Comparison of ENCODE assay signal across 8 mouse cellular contexts in genomic region chr9:65128123-65128815, GRCm38 (mm10). TPM values are rescaled to one million over a fixed set of nuclear protein-coding genes. Genes with fewer than 3 reads are reported as not detected.
DNase-seq lines count a peak whose midpoint lies in the region; ATAC-seq lines count a peak whose summit lies in the region.

No protein-coding gene starts in this region.

- WGBS in forebrain, embryonic 11.5 days = 9% methylated on average over 25 of the region's 25 CpGs

- no peak overlapping the region for H3K9ac ChIP-seq in forebrain, embryonic 11.5 days (ENCODE audit: low read length)

- no peaks in the 10 kb centered on the region for H3K36me3 ChIP-seq in forebrain, embryonic 11.5 days (ENCODE audit: control insufficient read depth, insufficient read depth, low read length)

- ATAC-seq in forebrain, embryonic 11.5 days (replicated peaks; ENCODE audit: low FRiP score) = peak; percentile 77

- no peak overlapping the region for H3K27ac ChIP-seq in forebrain, embryonic 11.5 days (ENCODE audit: low read depth, low read length)

- H3K4me2 ChIP-seq in forebrain, embryonic 11.5 days (ENCODE audit: low read depth, low read length, severe bottlenecking) = peak overlapping the region; percentile 39; the same call in 1 of the 2 replicates

- H3K4me3 ChIP-seq in forebrain, embryonic 11.5 days (ENCODE audit: low read depth, low read length) = no peak overlapping the region

- peak; percentile 24 to 66 for DNase-seq in cerebellum, postnatal 14 days
- DNase-seq in cerebellum, adult 11-12 months = no peak
- DNase-seq in WW6 (ENCODE audit: low read depth, low spot score) = peak; percentile 62
- DNase-seq in forebrain, embryonic 11.5 days (ENCODE audit: low spot score) = peak; percentile 89
- DNase-seq in kidney, postnatal 10 days = peak; percentile 66
- DNase-seq in lung, postnatal 4 days = peak; percentile 62 to 67
- DNase-seq in testis, postnatal 14 days (ENCODE audit: low spot score) = peak; percentile 66
- no peak for DNase-seq in frontal cortex, adult 2 months (ENCODE audit: extremely low spot score in 1 of 2, low spot score in 1 of 2)

- no peaks in the 10 kb centered on the region; the same call in 1 of the 2 replicates for H3K4me1 ChIP-seq in forebrain, embryonic 11.5 days (replicated peaks; ENCODE audit: control insufficient read depth, insufficient read depth, low read length)

- no peaks in the 10 kb centered on the region for H3K9me3 ChIP-seq in forebrain, embryonic 11.5 days (ENCODE audit: control insufficient read depth, low read length)

- no peaks in the 10 kb centered on the region for H3K27me3 ChIP-seq in forebrain, embryonic 11.5 days (ENCODE audit: control insufficient read depth, insufficient read depth, low read length)

RNA-seq across cellular contexts. Expression of gene Igdcc3, which starts 12.7 kb away (rescaled TPM):
- polyA plus RNA-seq in forebrain, embryonic 11.5 days (2014; fragmentation: Nextera tagmentation; extraction: Ambion mirVana) = 81.2 and 83.8 TPM in 2 replicates
- 2.6 and 3.1 TPM in 2 replicates for polyA plus RNA-seq in frontal cortex, adult 2 months (2012; rRNA removed)

RNA-seq across cellular contexts. Expression of gene Igdcc4, which starts 27.0 kb away (rescaled TPM):
- 14.9 and 15.8 TPM in 2 replicates for polyA plus RNA-seq in forebrain, embryonic 11.5 days (2014; fragmentation: Nextera tagmentation; extraction: Ambion mirVana)
- 27.7 and 30.9 TPM in 2 replicates for polyA plus RNA-seq in frontal cortex, adult 2 months (2012; rRNA removed)

Comparison
In these comparisons a context has a peak if more than half of its experiments do, and no peak if none do; other contexts are left out.
1. DNase-seq: peak in cerebellum, postnatal 14 days (2 of 2), WW6 (single experiment), forebrain, embryonic 11.5 days (single experiment), kidney, postnatal 10 days (single experiment), lung, postnatal 4 days (2 of 2) and testis, postnatal 14 days (single experiment); none in cerebellum, adult 11-12 months (single experiment) and frontal cortex, adult 2 months (0 of 2).
2. RNA of gene Igdcc3, which starts 12.7 kb away (polyA plus RNA-seq): 81.2 to 83.8 TPM in forebrain, embryonic 11.5 days; 2.6 to 3.1 TPM in frontal cortex, adult 2 months; every median in the first group is over 10 times any median in the second.